Mouse (Mus musculus) embryonic facial prominence, embryonic 12.5 days (tissue): ENCODE measurements at regions not wholly inside any gene's neighbourhood (a gene's known extent, or its start where the extent isn't known, plus 50 kb on each side); places are given as distances from the start of the nearest gene placed in this dataset.

ENCODE experiments used
- ATAC-seq: fragments of 200-750 bp; cut with Nextera tagmentation; 2 replicates; pipeline ENCODE4 v1.8.0; 2017; ENCODE audit not compliant: insufficient number of reproducible peaks, insufficient read depth, low FRiP score, low TSS enrichment
- H3K27ac ChIP-seq: fragments of 300-500 bp; sonication (generic); 2 replicates; pipeline ENCODE4 v1.5.1; 2016; ENCODE audit warnings: mild to moderate bottlenecking
- H3K27me3 ChIP-seq: fragments of 300-500 bp; sonication (generic); 2 replicates; pipeline ENCODE4 v1.6.1; 2016; ENCODE audit warnings: mild to moderate bottlenecking, moderate library complexity
- H3K36me3 ChIP-seq: fragments of 300-500 bp; sonication (generic); 2 replicates; pipeline ENCODE4 v1.6.1; 2016; ENCODE audit warnings: mild to moderate bottlenecking
- H3K4me1 ChIP-seq: fragments of 300-500 bp; sonication (generic); 2 replicates; pipeline ENCODE4 v1.6.1; 2016
- H3K4me2 ChIP-seq: fragments of 300-500 bp; sonication (generic); replicated peaks from 2 replicates; pipeline ENCODE4 v1.6.1; 2016; ENCODE audit warnings: mild to moderate bottlenecking, moderate library complexity
- H3K4me3 ChIP-seq: fragments of 300-500 bp; sonication (generic); 2 replicates; pipeline ENCODE4 v1.5.1; 2016; ENCODE audit warnings: mild to moderate bottlenecking
- H3K9ac ChIP-seq: fragments of 300-500 bp; sonication (generic); 2 replicates; pipeline ENCODE4 v1.6.1; 2016; ENCODE audit warnings: mild to moderate bottlenecking, moderate library complexity
- H3K9me3 ChIP-seq: fragments of 300-500 bp; sonication (generic); 2 replicates; pipeline ENCODE4 v1.6.1; 2016; ENCODE audit warnings: mild to moderate bottlenecking, moderate library complexity
- WGBS: fragments of 180-500 bp; shearing (Covaris S2); methylation state at CpG from one replicate; pipeline ENCODE4 v1.1.7; 2016; 5-methylcytosine and 5-hydroxymethylcytosine counted together

- ATAC-seq, result no peak
- Histone ChIP-seq H3K36me3 (no peaks in the 10 kb centered on the region), H3K27ac (no peak overlapping the region), H3K27me3 (no peaks in the 10 kb centered on the region), H3K4me3 (no peak overlapping the region), H3K9me3 (no peaks in the 10 kb centered on the region), H3K4me2 (no peak overlapping the region), H3K4me1 (no peaks in the 10 kb centered on the region; the same call in 1 of the 2 replicates), H3K9ac (no peak overlapping the region)
- 85% methylated on average over 13 of the region's 13 CpGs for WGBS
Measured at GRCm38 (mm10) chr13:37625532-37626235, 152.5 kb upstream of the Rreb1 start.

GRCm38 (mm10) chr13:37628391-37629270, 149.6 kb upstream of the Rreb1 start:
- Histone ChIP-seq H3K4me1 (no peaks in the 10 kb centered on the region; the same call in 1 of the 2 replicates), H3K9me3 (no peaks in the 10 kb centered on the region), H3K4me2 (no peak overlapping the region), H3K27ac (no peak overlapping the region), H3K36me3 (no peaks in the 10 kb centered on the region), H3K27me3 (no peaks in the 10 kb centered on the region), H3K4me3 (no peak overlapping the region), H3K9ac (no peak overlapping the region)
- ATAC-seq, result no peak
- WGBS, result 54% methylated on average over 16 of the region's 16 CpGs

- Histone ChIP-seq H3K4me1 (no peaks in the 10 kb centered on the region; the same call in 1 of the 2 replicates), H3K9me3 (no peaks in the 10 kb centered on the region), H3K36me3 (no peaks in the 10 kb centered on the region), H3K4me3 (no peak overlapping the region), H3K4me2 (no peak overlapping the region), H3K9ac (no peak overlapping the region), H3K27ac (no peak overlapping the region; the same call in 1 of the 2 replicates), H3K27me3 (no peaks in the 10 kb centered on the region)
- no peak for ATAC-seq
- WGBS, result 66% methylated on average over 6 of the region's 6 CpGs
Measured at GRCm38 (mm10) chr13:37629271-37629899, 148.8 kb upstream of the Rreb1 start.

- no peaks in the 10 kb centered on the region for H3K27me3 ChIP-seq
- H3K9ac ChIP-seq, result no peak overlapping the region
- H3K4me2 ChIP-seq, result no peak overlapping the region
- no peaks in the 10 kb centered on the region; the same call in 1 of the 2 replicates for H3K4me1 ChIP-seq
- H3K36me3 ChIP-seq, result no peaks in the 10 kb centered on the region
- WGBS, result 91% methylated on average over 5 of the region's 5 CpGs
- ATAC-seq, result no peak
- H3K27ac ChIP-seq, result no peak overlapping the region
- H3K9me3 ChIP-seq, result no peaks in the 10 kb centered on the region
- no peak overlapping the region for H3K4me3 ChIP-seq
Measured at GRCm38 (mm10) chr13:37632835-37633440, 145.3 kb upstream of the Rreb1 start.

- WGBS, result 68% methylated on average over 4 of the region's 4 CpGs
- no peak for ATAC-seq
- H3K4me2 ChIP-seq, result no peak overlapping the region
- H3K4me3 ChIP-seq, result no peak overlapping the region
- H3K9me3 ChIP-seq, result no peaks in the 10 kb centered on the region
- no peaks in the 10 kb centered on the region for H3K27me3 ChIP-seq
- H3K27ac ChIP-seq, result no peak overlapping the region
- no peak overlapping the region for H3K9ac ChIP-seq
- H3K36me3 ChIP-seq, result no peaks in the 10 kb centered on the region
- no peaks in the 10 kb centered on the region for H3K4me1 ChIP-seq
Measured at GRCm38 (mm10) chr13:37636363-37636762, 141.8 kb upstream of the Rreb1 start.

GRCm38 (mm10) chr13:37637151-37637550, 141.0 kb upstream of the Rreb1 start:
- no peak for ATAC-seq

GRCm38 (mm10) chr13:37638071-37638511, 140.1 kb upstream of the Rreb1 start:
- Histone ChIP-seq H3K9me3 (no peaks in the 10 kb centered on the region), H3K9ac (no peak overlapping the region), H3K4me3 (no peak overlapping the region), H3K4me2 (no peak overlapping the region), H3K27me3 (no peaks in the 10 kb centered on the region), H3K27ac (no peak overlapping the region), H3K4me1 (no peaks in the 10 kb centered on the region), H3K36me3 (no peaks in the 10 kb centered on the region)
- 49% methylated on average over 8 of the region's 8 CpGs for WGBS
- ATAC-seq, result no peak

More at GRCm38 (mm10) chr13:37637151-37637550, 141.0 kb upstream of the Rreb1 start:
- no peaks in the 10 kb centered on the region for H3K4me1 ChIP-seq
- H3K27me3 ChIP-seq, result no peaks in the 10 kb centered on the region
- 84% methylated on average over 10 of the region's 10 CpGs for WGBS
- no peaks in the 10 kb centered on the region for H3K9me3 ChIP-seq
- no peak overlapping the region for H3K4me2 ChIP-seq
- H3K27ac ChIP-seq, result no peak overlapping the region
- no peak overlapping the region for H3K9ac ChIP-seq
- H3K36me3 ChIP-seq, result no peaks in the 10 kb centered on the region
- H3K4me3 ChIP-seq, result no peak overlapping the region

GRCm38 (mm10) chr13:37642410-37643093, 135.6 kb upstream of the Rreb1 start:
- Histone ChIP-seq H3K4me1 (no peaks in the 10 kb centered on the region), H3K4me2 (no peak overlapping the region), H3K27ac (no peak overlapping the region), H3K27me3 (0 out of 2 replicates have a peak, but pooled peaks cover 2% of the 10 kb centered on the region), H3K9me3 (no peaks in the 10 kb centered on the region), H3K36me3 (no peaks in the 10 kb centered on the region), H3K9ac (no peak overlapping the region), H3K4me3 (no peak overlapping the region)
- no peak for ATAC-seq
- WGBS, result 62% methylated on average over 13 of the region's 13 CpGs

GRCm38 (mm10) chr13:37644751-37645181, 133.4 kb upstream of the Rreb1 start:
- H3K9ac ChIP-seq, result no peak overlapping the region
- ATAC-seq, result no peak
- H3K27ac ChIP-seq, result no peak overlapping the region
- H3K9me3 ChIP-seq, result no peaks in the 10 kb centered on the region
- H3K4me2 ChIP-seq, result no peak overlapping the region
- 86% methylated on average over 8 of the region's 8 CpGs for WGBS
- 0 out of 2 replicates have a peak, but pooled peaks cover 2% of the 10 kb centered on the region for H3K27me3 ChIP-seq
- no peak overlapping the region for H3K4me3 ChIP-seq
- H3K4me1 ChIP-seq, result no peaks in the 10 kb centered on the region
- H3K36me3 ChIP-seq, result no peaks in the 10 kb centered on the region

- no peak for ATAC-seq
- no peak overlapping the region for H3K4me2 ChIP-seq
- WGBS, result 59% methylated on average over 9 of the region's 9 CpGs
- no peaks in the 10 kb centered on the region for H3K4me1 ChIP-seq
- no peak overlapping the region for H3K4me3 ChIP-seq
- H3K36me3 ChIP-seq, result no peaks in the 10 kb centered on the region
- H3K9me3 ChIP-seq, result no peaks in the 10 kb centered on the region
- no peaks in the 10 kb centered on the region for H3K27me3 ChIP-seq
- H3K27ac ChIP-seq, result no peak overlapping the region
- no peak overlapping the region for H3K9ac ChIP-seq
Measured at GRCm38 (mm10) chr13:37649467-37650080, 128.6 kb upstream of the Rreb1 start.
